Mouse (Mus musculus): Measurements from ENCODE around the gene Ccdc33. TPM values are rescaled to one million over a fixed set of nuclear protein-coding genes. Genes with fewer than 3 reads are reported as not detected.
A peak's percentile ranks its signal among the peaks of the same experiment; 100 is the strongest.

Ccdc33 gene
- polyA plus RNA-seq, 1 experiment from 2014 or later = 0.54 TPM

DNA sequence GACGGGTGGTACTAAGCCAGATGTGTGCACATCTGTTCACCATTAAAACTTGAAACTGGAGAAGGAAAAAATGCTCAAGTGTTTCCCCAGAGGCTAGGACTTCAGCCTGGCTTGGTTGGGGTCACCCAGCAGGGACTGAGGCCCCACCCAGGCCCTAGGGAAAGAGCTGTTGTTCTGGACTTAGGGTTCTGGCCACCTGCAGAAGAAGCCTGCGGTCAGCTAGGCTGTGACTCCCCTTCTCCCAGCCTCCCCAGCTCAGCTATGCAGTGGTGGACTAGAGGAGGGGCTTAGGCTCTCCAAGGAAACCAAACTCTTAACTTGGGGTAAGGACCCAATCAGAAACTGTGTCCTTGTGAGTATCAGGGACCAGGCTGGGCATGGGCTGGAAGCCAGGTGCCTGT lies 17.3 kb upstream of the Ccdc33 start:
- H3K27ac ChIP-seq (replicated peaks; ENCODE audit: low read depth, low read length) = no peak overlapping the region
- no peak for DNase-seq
- 49% methylated on average over 2 of the region's 2 CpGs for WGBS
- H3K9ac ChIP-seq (replicated peaks; ENCODE audit: low read length) = no peak overlapping the region
- no peaks in the 10 kb centered on the region for H3K36me3 ChIP-seq (ENCODE audit: control insufficient read depth, insufficient read depth, low read length)
- no peak overlapping the region for H3K4me2 ChIP-seq (ENCODE audit: low read length)
- no peaks in the 10 kb centered on the region for H3K27me3 ChIP-seq (ENCODE audit: control insufficient read depth, insufficient read depth, low read length)
- H3K4me3 ChIP-seq (replicated peaks; ENCODE audit: low read depth, low read length) = no peak overlapping the region
- ATAC-seq (ENCODE audit: low FRiP score, low TSS enrichment) = no peak
- peaks cover 13% of the 10 kb centered on the region for H3K4me1 ChIP-seq (ENCODE audit: control insufficient read depth, insufficient read depth, low read length)
- H3K9me3 ChIP-seq (ENCODE audit: control insufficient read depth, low read length) = no peaks in the 10 kb centered on the region

GRCm38 (mm10) chr9:58134906-58135305 lies 16.3 kb upstream of the Ccdc33 start:
- Histone ChIP-seq H3K27me3 (ENCODE audit: control insufficient read depth, insufficient read depth, low read length) (0 out of 2 replicates have a peak, but pooled peaks cover 3% of the 10 kb centered on the region), H3K9me3 (ENCODE audit: control insufficient read depth, low read length) (no peaks in the 10 kb centered on the region), H3K4me1 (ENCODE audit: control insufficient read depth, insufficient read depth, low read length) (peaks cover 13% of the 10 kb centered on the region), H3K4me2 (ENCODE audit: low read length) (no peak overlapping the region), H3K27ac (replicated peaks; ENCODE audit: low read depth, low read length) (no peak overlapping the region), H3K36me3 (ENCODE audit: control insufficient read depth, insufficient read depth, low read length) (no peaks in the 10 kb centered on the region), H3K9ac (replicated peaks; ENCODE audit: low read length) (no peak overlapping the region), H3K4me3 (replicated peaks; ENCODE audit: low read depth, low read length) (no peak overlapping the region)
- DNase-seq (no peak), ATAC-seq (ENCODE audit: low FRiP score, low TSS enrichment) (no peak)
- WGBS = 34% methylated on average over 7 of the region's 7 CpGs

GRCm38 (mm10) chr9:58133893-58134884 lies 15.6 kb upstream of the Ccdc33 start:
- WGBS = 15% methylated on average over 14 of the region's 17 CpGs
- Histone ChIP-seq H3K4me2 (ENCODE audit: low read length) (no peak overlapping the region), H3K4me1 (ENCODE audit: control insufficient read depth, insufficient read depth, low read length) (peaks cover 16% of the 10 kb centered on the region), H3K4me3 (replicated peaks; ENCODE audit: low read depth, low read length) (no peak overlapping the region), H3K9me3 (ENCODE audit: control insufficient read depth, low read length) (no peaks in the 10 kb centered on the region), H3K27ac (replicated peaks; ENCODE audit: low read depth, low read length) (no peak overlapping the region), H3K27me3 (ENCODE audit: control insufficient read depth, insufficient read depth, low read length) (0 out of 2 replicates have a peak, but pooled peaks cover 3% of the 10 kb centered on the region), H3K36me3 (ENCODE audit: control insufficient read depth, insufficient read depth, low read length) (no peaks in the 10 kb centered on the region), H3K9ac (replicated peaks; ENCODE audit: low read length) (no peak overlapping the region)
- peak; percentile 37; the same call in 1 of the 2 replicates for ATAC-seq (ENCODE audit: low FRiP score, low TSS enrichment)
- peak; percentile 57 for DNase-seq

DNA sequence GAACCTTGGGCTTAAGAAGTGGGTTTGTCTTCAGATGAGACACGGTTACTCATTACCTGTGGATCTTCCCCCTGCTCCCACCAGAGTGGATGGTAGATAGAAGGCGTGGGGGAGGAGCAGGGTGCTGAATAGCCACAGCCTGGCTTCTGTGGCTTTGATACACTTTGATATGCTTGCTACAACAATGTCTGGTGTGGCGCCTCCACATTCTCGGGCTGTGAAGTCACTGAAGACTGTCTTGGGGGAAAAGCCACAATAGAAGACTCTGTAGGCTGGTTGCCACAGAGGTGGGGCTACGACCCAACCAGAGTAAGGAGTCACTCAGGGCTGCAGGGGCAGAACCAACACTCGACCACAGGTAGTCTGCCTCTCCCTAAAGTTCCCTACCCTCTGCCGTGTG lies 13.1 kb upstream of the Ccdc33 start:
- ATAC-seq (ENCODE audit: low FRiP score, low TSS enrichment) = no peak
- no peak for DNase-seq
- Histone ChIP-seq H3K9ac (replicated peaks; ENCODE audit: low read length) (no peak overlapping the region), H3K36me3 (ENCODE audit: control insufficient read depth, insufficient read depth, low read length) (no peaks in the 10 kb centered on the region), H3K27me3 (ENCODE audit: control insufficient read depth, insufficient read depth, low read length) (0 out of 2 replicates have a peak, but pooled peaks cover 3% of the 10 kb centered on the region), H3K4me2 (ENCODE audit: low read length) (no peak overlapping the region), H3K4me1 (ENCODE audit: control insufficient read depth, insufficient read depth, low read length) (peaks cover 23% of the 10 kb centered on the region), H3K9me3 (ENCODE audit: control insufficient read depth, low read length) (no peaks in the 10 kb centered on the region), H3K27ac (replicated peaks; ENCODE audit: low read depth, low read length) (no peak overlapping the region), H3K4me3 (replicated peaks; ENCODE audit: low read depth, low read length) (no peak overlapping the region)
- 67% methylated on average over 7 of the region's 7 CpGs for WGBS

GRCm38 (mm10) chr9:58130909-58131308 lies 12.3 kb upstream of the Ccdc33 start:
- no peak overlapping the region for H3K4me3 ChIP-seq (replicated peaks; ENCODE audit: low read depth, low read length)
- WGBS = 44% methylated on average over 3 of the region's 3 CpGs
- no peak overlapping the region for H3K4me2 ChIP-seq (ENCODE audit: low read length)
- peaks cover 23% of the 10 kb centered on the region for H3K4me1 ChIP-seq (ENCODE audit: control insufficient read depth, insufficient read depth, low read length)
- H3K36me3 ChIP-seq (ENCODE audit: control insufficient read depth, insufficient read depth, low read length) = no peaks in the 10 kb centered on the region
- H3K9me3 ChIP-seq (ENCODE audit: control insufficient read depth, low read length) = no peaks in the 10 kb centered on the region
- H3K27me3 ChIP-seq (ENCODE audit: control insufficient read depth, insufficient read depth, low read length) = 0 out of 2 replicates have a peak, but pooled peaks cover 3% of the 10 kb centered on the region
- no peak for DNase-seq
- no peak overlapping the region for H3K9ac ChIP-seq (replicated peaks; ENCODE audit: low read length)
- H3K27ac ChIP-seq (replicated peaks; ENCODE audit: low read depth, low read length) = no peak overlapping the region
- ATAC-seq (ENCODE audit: low FRiP score, low TSS enrichment) = no peak

GRCm38 (mm10) chr9:58129508-58129907 lies 10.9 kb upstream of the Ccdc33 start:
- Histone ChIP-seq H3K27ac (replicated peaks; ENCODE audit: low read depth, low read length) (no peak overlapping the region), H3K4me2 (ENCODE audit: low read length) (no peak overlapping the region), H3K27me3 (ENCODE audit: control insufficient read depth, insufficient read depth, low read length) (0 out of 2 replicates have a peak, but pooled peaks cover 3% of the 10 kb centered on the region), H3K9me3 (ENCODE audit: control insufficient read depth, low read length) (no peaks in the 10 kb centered on the region), H3K4me1 (ENCODE audit: control insufficient read depth, insufficient read depth, low read length) (peaks cover 18% of the 10 kb centered on the region), H3K4me3 (replicated peaks; ENCODE audit: low read depth, low read length) (no peak overlapping the region), H3K9ac (replicated peaks; ENCODE audit: low read length) (no peak overlapping the region), H3K36me3 (ENCODE audit: control insufficient read depth, insufficient read depth, low read length) (no peaks in the 10 kb centered on the region)
- no peak for ATAC-seq (ENCODE audit: low FRiP score, low TSS enrichment)
- DNase-seq = no peak
- 16% methylated on average over 8 of the region's 8 CpGs for WGBS

DNA sequence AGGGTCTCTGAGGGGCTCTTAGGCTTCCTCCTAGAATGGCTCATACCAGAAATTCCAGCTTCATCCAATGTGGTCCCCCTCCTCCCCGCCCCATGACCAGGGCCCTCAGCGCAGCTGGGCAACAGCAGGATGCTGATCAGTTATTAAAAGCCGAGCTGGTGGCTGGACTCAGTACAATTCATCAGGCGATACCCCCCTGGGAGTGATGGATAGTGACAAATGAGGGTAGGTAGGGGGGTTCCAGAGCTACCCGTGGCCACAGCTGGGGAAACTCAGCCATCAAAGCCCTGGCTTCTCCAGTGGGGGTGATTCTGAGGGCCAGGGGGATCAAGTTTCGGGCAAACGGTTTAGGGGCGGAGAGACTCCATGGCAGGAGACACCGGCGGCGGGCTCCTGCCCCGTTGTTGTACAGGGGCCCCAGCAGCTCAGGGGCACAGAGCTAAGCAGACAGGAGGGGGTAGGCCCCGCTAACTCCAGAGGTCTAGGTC lies 10.3 kb upstream of the Ccdc33 start:
- H3K36me3 ChIP-seq (ENCODE audit: control insufficient read depth, insufficient read depth, low read length) = no peaks in the 10 kb centered on the region
- no peaks in the 10 kb centered on the region for H3K9me3 ChIP-seq (ENCODE audit: control insufficient read depth, low read length)
- 0 out of 2 replicates have a peak, but pooled peaks cover 3% of the 10 kb centered on the region for H3K27me3 ChIP-seq (ENCODE audit: control insufficient read depth, insufficient read depth, low read length)
- no peak overlapping the region for H3K27ac ChIP-seq (replicated peaks; ENCODE audit: low read depth, low read length)
- H3K4me1 ChIP-seq (ENCODE audit: control insufficient read depth, insufficient read depth, low read length) = peaks cover 16% of the 10 kb centered on the region
- H3K4me2 ChIP-seq (ENCODE audit: low read length) = no peak overlapping the region
- no peak overlapping the region for H3K4me3 ChIP-seq (replicated peaks; ENCODE audit: low read depth, low read length)
- ATAC-seq (ENCODE audit: low FRiP score, low TSS enrichment) (no peak), DNase-seq (peak; percentile 33)
- 5% methylated on average over 13 of the region's 13 CpGs for WGBS
- H3K9ac ChIP-seq (replicated peaks; ENCODE audit: low read length) = no peak overlapping the region

GRCm38 (mm10) chr9:58125811-58126210 lies 7.2 kb upstream of the Ccdc33 start:
- 38% methylated on average over 4 of the region's 4 CpGs for WGBS
- Histone ChIP-seq H3K27ac (replicated peaks; ENCODE audit: low read depth, low read length) (no peak overlapping the region), H3K4me1 (ENCODE audit: control insufficient read depth, insufficient read depth, low read length) (peaks cover 10% of the 10 kb centered on the region), H3K9ac (replicated peaks; ENCODE audit: low read length) (no peak overlapping the region), H3K36me3 (ENCODE audit: control insufficient read depth, insufficient read depth, low read length) (no peaks in the 10 kb centered on the region), H3K4me3 (replicated peaks; ENCODE audit: low read depth, low read length) (no peak overlapping the region), H3K9me3 (ENCODE audit: control insufficient read depth, low read length) (no peaks in the 10 kb centered on the region), H3K4me2 (ENCODE audit: low read length) (no peak overlapping the region), H3K27me3 (ENCODE audit: control insufficient read depth, insufficient read depth, low read length) (0 out of 2 replicates have a peak, but pooled peaks cover 3% of the 10 kb centered on the region)
- no peak for ATAC-seq (ENCODE audit: low FRiP score, low TSS enrichment)
- no peak for DNase-seq
